Mouse (Mus musculus) regulatory T cell (primary cell): ENCODE results near the gene Erp27.

Source experiments
- in situ Hi-C: fragments of 300-600 bp; cut with MboI, MseI; formaldehyde crosslinking; loops from one replicate; pipeline ENCODE4 v1.15.1; 2025; ENCODE audit warnings: high pct_unique_total_duplicates

Gene Erp27

GRCm38 (mm10) chr6:136874599-136874998, 47.4 kb downstream of the Erp27 start:
- in situ Hi-C loops = no loop called here

GRCm38 (mm10) chr6:136868921-136869320, 53.1 kb downstream of the Erp27 start:
- in situ Hi-C loops = loop anchor here (10.0 kb wide), 1 partner anchor 666 kb away; no protein-coding TSS in a partner anchor

- in situ Hi-C loops = loop anchor here (10.0 kb wide), 1 partner anchor 669 kb away; no protein-coding TSS in a partner anchor
Measured at GRCm38 (mm10) chr6:136866150-136866549, 55.8 kb downstream of the Erp27 start.

- in situ Hi-C loops = loop anchor here (10.0 kb wide), 1 partner anchor 669 kb away; no protein-coding TSS in a partner anchor
Measured at GRCm38 (mm10) chr6:136865360-136865759, 56.6 kb downstream of the Erp27 start.

GRCm38 (mm10) chr6:136861020-136861419, 61.0 kb downstream of the Erp27 start:
- in situ Hi-C loops = loop anchor here (10.0 kb wide), 1 partner anchor 674 kb away; no protein-coding TSS in a partner anchor

GRCm38 (mm10) chr6:136858420-136858819, 63.6 kb downstream of the Erp27 start:
- in situ Hi-C loops = loop anchor here (5.0 kb wide), 2 partner anchors 64 to 119 kb away; partner anchors contain the start of genes Erp27 and Pde6h

- in situ Hi-C loops = loop anchor here (5.0 kb wide), 2 partner anchors 64 to 119 kb away; partner anchors contain the start of genes Erp27 and Pde6h
Measured at GRCm38 (mm10) chr6:136857873-136858260, 64.1 kb downstream of the Erp27 start.
